Mouse (Mus musculus) cerebellum, adult 2 months (tissue): ENCODE data around the gene Mob3c.

Experiments
- CTCF ChIP-seq: fragments of 200-500 bp; IDR thresholded peaks from 2 replicates; pipeline ENCODE4 v1.5.1; 2011; ENCODE audit warnings: low read depth, mild to moderate bottlenecking, control low read depth, low read length, moderate library complexity, borderline replicate concordance; ENCODE audit not compliant: insufficient read depth
- POLR2A ChIP-seq: fragments of 200-500 bp; IDR thresholded peaks from 2 replicates; pipeline ENCODE4 v1.6.1; 2011; ENCODE audit warnings: low read length, control low read depth, borderline replicate concordance; ENCODE audit not compliant: insufficient read depth

DNA sequence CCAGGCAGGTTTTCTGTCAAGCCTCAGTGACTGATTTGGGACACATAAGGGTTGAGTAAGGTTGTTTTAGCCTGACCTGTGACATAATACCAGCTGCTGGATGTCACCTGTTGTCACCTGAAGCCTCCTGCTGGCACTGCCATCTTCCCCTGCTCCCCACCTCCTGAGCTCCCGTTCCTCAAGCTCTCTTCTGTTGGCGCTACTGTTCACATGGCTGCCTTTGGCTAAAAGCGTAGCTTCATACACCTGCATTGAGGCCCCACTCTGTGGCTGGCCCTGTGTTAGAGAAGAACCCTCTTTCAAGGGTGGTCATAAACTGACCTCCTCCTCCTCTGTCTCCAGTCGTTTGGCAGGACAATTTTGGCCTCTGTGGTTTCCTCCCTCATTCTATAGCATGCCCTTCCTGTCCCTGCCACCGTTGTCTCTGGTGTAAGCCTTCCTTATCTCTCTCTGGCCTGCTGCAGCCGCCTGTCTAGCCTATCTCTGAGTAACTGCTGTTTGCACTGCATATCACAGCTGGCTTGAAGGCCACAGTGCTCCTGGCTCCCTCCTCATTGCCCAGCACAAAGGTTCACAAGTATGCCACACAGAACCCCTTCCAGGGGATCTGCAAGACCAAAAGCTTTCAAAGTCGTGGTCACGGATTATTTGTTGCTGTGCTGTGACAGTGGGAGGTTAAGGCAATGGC lies 21.2 kb downstream of the Mob3c start:
- TF ChIP-seq POLR2A (no peak), CTCF (no peak)
